Mouse (Mus musculus) liver, embryonic 13.5 days (tissue): Measurements from ENCODE around the gene Vps41. TPM values are rescaled to one million over a fixed set of nuclear protein-coding genes. Genes with fewer than 3 reads are reported as not detected.

ENCODE experiments used
- ATAC-seq: fragments of 200-750 bp; cut with Nextera tagmentation; 2 replicates; pipeline ENCODE4 v1.8.0; 2017; ENCODE audit warnings: low read depth, mild to moderate bottlenecking, moderate number of reproducible peaks, moderate library complexity
- DNase-seq: peaks from one replicate; pipeline ENCODE4 v3.0.0; 2022
- H3K27ac ChIP-seq: fragments of 300-500 bp; sonication (generic); 2 replicates; pipeline ENCODE4 v1.5.1; 2015; ENCODE audit warnings: moderate library complexity, mild to moderate bottlenecking, inconsistent platforms
- H3K27me3 ChIP-seq: fragments of 300-500 bp; sonication (generic); 2 replicates; pipeline ENCODE4 v1.6.1; 2015; ENCODE audit warnings: mild to moderate bottlenecking, inconsistent platforms
- H3K36me3 ChIP-seq: fragments of 300-500 bp; sonication (generic); 2 replicates; pipeline ENCODE4 v1.6.1; 2015; ENCODE audit warnings: mild to moderate bottlenecking, inconsistent platforms
- H3K4me1 ChIP-seq: fragments of 300-500 bp; sonication (generic); replicated peaks from 2 replicates; pipeline ENCODE4 v1.6.1; 2015; ENCODE audit warnings: inconsistent platforms
- H3K4me2 ChIP-seq: fragments of 300-500 bp; sonication (generic); 2 replicates; pipeline ENCODE4 v1.6.1; 2015; ENCODE audit warnings: inconsistent platforms, mild to moderate bottlenecking, moderate library complexity
- H3K4me3 ChIP-seq: fragments of 300-500 bp; sonication (generic); replicated peaks from 2 replicates; pipeline ENCODE4 v1.5.1; 2015; ENCODE audit warnings: mild to moderate bottlenecking, inconsistent platforms
- H3K9ac ChIP-seq: fragments of 300-500 bp; sonication (generic); 2 replicates; pipeline ENCODE4 v1.6.1; 2015; ENCODE audit warnings: mild to moderate bottlenecking, inconsistent platforms
- H3K9me3 ChIP-seq: fragments of 300-500 bp; sonication (generic); replicated peaks from 2 replicates; pipeline ENCODE4 v1.6.1; 2016; ENCODE audit warnings: inconsistent platforms
- WGBS: fragments of 180-500 bp; shearing (Covaris S2); methylation state at CpG from one replicate; pipeline ENCODE4 v1.1.7; 2015; ENCODE audit not compliant: insufficient replicate concordance; 5-methylcytosine and 5-hydroxymethylcytosine counted together
- polyA plus RNA-seq: library from polyadenylated mRNA; unstranded; fragments of >200 nt; fragmentation: Nextera tagmentation; extraction: Ambion mirVana; gene quantifications from 2 replicates; pipeline ENCODE4 v1.2.1, GENCODE M21; 2015

Gene Vps41
- polyA plus RNA-seq, result 21.5 and 27.9 TPM in 2 replicates

- H3K9ac ChIP-seq, result peak within 1 kb of the TSS; percentile 85
- DNase-seq, result peak; percentile 67
- H3K4me1 ChIP-seq, result peaks cover 10% of the 10 kb centered on the region
- H3K36me3 ChIP-seq, result no peaks in the 10 kb centered on the region
- peak within 1 kb of the TSS; percentile 79 for H3K4me3 ChIP-seq
- peak within 1 kb of the TSS; percentile 51; the same call in 1 of the 2 replicates for H3K27ac ChIP-seq
- ATAC-seq, result peak; percentile 99
- WGBS, result under 1% methylated on average over 21 of the region's 21 CpGs
- H3K27me3 ChIP-seq, result no peaks in the 10 kb centered on the region
- peak within 1 kb of the TSS; percentile 68 for H3K4me2 ChIP-seq
- H3K9me3 ChIP-seq, result no peaks in the 10 kb centered on the region
Measured at GRCm38 (mm10) chr13:18717185-18717584, at the start of gene Vps41. Vps41 (plus strand) TSS chr13:18717286.

DNA sequence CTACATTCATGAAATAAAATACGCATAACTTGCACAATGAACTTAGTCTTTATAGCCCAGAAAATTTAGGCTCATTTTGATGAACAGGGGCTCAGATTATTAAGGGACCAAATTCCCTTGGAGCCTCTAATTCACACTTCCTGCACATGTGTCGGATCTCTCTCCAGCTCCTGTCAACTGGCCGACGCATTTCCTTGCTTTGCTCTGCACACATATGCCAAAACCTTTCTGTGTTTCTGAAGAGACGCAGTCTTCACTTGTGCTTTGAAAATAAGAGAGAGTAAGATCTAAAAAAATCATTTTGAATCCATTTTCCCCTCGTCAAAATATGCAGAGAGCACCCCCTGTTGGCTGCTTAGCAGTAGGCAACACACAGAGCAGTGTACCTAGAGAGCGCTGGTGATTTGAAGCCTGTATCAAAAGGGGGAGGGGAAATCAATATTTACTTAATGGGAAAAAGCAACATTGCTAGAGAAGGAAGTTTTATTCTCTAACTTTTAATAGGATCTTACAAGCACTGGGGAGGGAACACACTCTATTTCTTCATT lies 18.5 kb upstream of the Vps41 start:
- DNase-seq (no peak), ATAC-seq (no peak)
- H3K4me3 ChIP-seq, result no peak overlapping the region
- H3K4me2 ChIP-seq, result no peak overlapping the region
- no peaks in the 10 kb centered on the region for H3K36me3 ChIP-seq
- H3K9ac ChIP-seq, result no peak overlapping the region
- no peak overlapping the region for H3K27ac ChIP-seq
- H3K9me3 ChIP-seq, result no peaks in the 10 kb centered on the region
- no peaks in the 10 kb centered on the region for H3K4me1 ChIP-seq
- 42% methylated on average over 7 of the region's 7 CpGs for whole genome bisulfite sequencing
- H3K27me3 ChIP-seq, result no peaks in the 10 kb centered on the region

DNA sequence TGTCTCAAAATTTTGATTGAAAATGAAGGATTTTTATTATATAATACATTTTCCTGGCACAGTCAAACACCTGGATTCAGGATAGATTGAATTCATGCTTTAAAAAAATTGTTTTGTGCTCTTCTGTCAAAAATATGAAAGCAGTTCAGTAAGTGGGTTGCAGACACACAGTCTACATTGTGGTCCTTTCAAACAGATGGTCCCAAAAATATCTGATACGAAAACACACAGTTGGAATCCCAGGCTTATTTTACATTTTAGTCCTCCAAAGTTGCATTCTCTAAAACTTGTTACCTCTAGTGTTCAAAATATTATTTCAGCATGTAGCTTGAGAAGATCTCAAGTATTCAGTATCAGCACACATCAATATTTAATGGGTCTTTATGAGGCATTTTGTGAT lies 5.4 kb upstream of the Vps41 start:
- Histone ChIP-seq H3K4me1 (no peaks in the 10 kb centered on the region), H3K9me3 (no peaks in the 10 kb centered on the region), H3K9ac (no peak overlapping the region), H3K27me3 (no peaks in the 10 kb centered on the region), H3K4me2 (no peak overlapping the region), H3K36me3 (no peaks in the 10 kb centered on the region), H3K4me3 (no peak overlapping the region), H3K27ac (no peak overlapping the region)
- WGBS, result 64% methylated on average over 1 of the region's 1 CpGs
- DNase-seq (no peak), ATAC-seq (no peak)

DNA sequence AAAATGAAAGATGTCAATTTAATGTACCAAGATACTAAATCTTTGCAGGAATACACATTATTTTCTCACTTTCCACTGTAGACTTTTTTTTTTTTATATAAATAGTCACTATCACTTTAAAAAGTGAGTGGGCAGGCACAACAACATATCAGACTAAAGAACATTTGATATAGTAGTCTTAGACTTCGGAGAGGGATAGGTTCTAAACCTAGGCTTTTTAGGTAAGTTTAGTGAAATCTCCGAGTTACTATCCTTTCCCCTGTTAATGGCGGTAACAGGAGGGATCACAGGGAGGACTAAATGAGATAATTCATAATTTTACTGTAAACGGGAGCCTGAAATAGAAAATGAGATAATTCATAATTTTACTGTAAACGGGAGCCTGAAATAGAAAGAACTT lies 379 bp upstream of the Vps41 start:
- Histone ChIP-seq H3K27ac (no peak overlapping the region), H3K4me3 (peak overlapping the region; percentile 79; the same call in 1 of the 2 replicates), H3K27me3 (no peaks in the 10 kb centered on the region), H3K4me2 (0 out of 2 replicates have a peak overlapping the region, but pooled peaks have one; percentile 68), H3K9me3 (no peaks in the 10 kb centered on the region), H3K4me1 (peaks cover 10% of the 10 kb centered on the region), H3K36me3 (no peaks in the 10 kb centered on the region), H3K9ac (no peak overlapping the region)
- WGBS, result 32% methylated on average over 5 of the region's 5 CpGs
- ATAC-seq (no peak), DNase-seq (no peak)

DNA sequence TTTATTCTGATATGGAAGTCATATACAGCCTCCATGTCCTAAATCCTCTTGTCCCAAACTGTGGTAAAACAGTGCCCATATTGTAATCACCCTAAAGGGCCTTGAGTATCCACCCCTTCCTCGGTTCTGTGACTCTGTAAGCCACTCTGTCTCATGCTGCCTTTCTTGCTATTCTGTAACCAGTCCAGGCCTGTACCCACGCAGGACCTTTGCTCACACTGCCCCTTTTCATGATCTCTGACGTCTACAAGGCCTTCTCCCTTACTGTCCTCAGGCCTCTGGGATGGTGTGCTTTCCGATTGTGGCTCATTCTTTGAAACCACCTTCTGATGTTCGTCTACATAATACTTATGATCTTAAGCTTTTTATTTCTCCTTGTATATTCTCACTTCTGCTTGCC lies 1.4 kb downstream of the Vps41 start:
- Histone ChIP-seq H3K27ac (no peak overlapping the region), H3K4me1 (peaks cover 10% of the 10 kb centered on the region), H3K9me3 (no peaks in the 10 kb centered on the region), H3K4me3 (no peak overlapping the region), H3K36me3 (0 out of 2 replicates have a peak, but pooled peaks cover 4% of the 10 kb centered on the region), H3K4me2 (peak overlapping the region; percentile 68; the same call in 1 of the 2 replicates), H3K9ac (no peak overlapping the region), H3K27me3 (no peaks in the 10 kb centered on the region)
- WGBS, result 75% methylated on average over 5 of the region's 5 CpGs
- DNase-seq (no peak), ATAC-seq (no peak)

DNA sequence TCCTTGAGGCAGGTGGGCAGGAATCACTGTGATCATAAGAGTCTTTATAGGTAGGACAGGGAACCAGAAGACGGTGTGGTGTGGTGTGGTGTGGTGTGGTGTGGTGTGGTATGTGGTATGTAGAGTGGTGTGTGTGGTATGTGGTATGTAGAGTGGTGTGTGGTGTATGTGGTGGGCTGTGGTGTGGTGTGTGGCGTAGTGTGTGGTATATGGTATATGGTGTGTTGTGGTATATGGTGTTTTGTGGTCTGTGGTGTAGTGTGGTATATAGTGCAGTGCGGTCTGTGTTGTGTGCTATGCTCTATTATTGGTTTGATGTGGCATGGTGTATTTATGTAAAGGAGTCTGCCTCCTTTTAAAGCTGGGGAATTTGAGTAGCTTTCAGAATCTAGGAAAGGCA lies 13.6 kb downstream of the Vps41 start:
- H3K36me3 ChIP-seq, result peaks cover 13% of the 10 kb centered on the region
- ATAC-seq, result no peak
- no peak overlapping the region for H3K4me3 ChIP-seq
- H3K27me3 ChIP-seq, result no peaks in the 10 kb centered on the region
- H3K9me3 ChIP-seq, result no peaks in the 10 kb centered on the region
- H3K4me1 ChIP-seq, result no peaks in the 10 kb centered on the region
- H3K9ac ChIP-seq, result no peak overlapping the region
- DNase-seq, result no peak
- no peak overlapping the region for H3K4me2 ChIP-seq
- 72% methylated on average over 3 of the region's 3 CpGs for WGBS
- H3K27ac ChIP-seq, result no peak overlapping the region

GRCm38 (mm10) chr13:18736590-18736989 lies 19.5 kb downstream of the Vps41 start:
- Histone ChIP-seq H3K9me3 (no peaks in the 10 kb centered on the region), H3K27ac (no peak overlapping the region), H3K4me2 (no peak overlapping the region), H3K9ac (no peak overlapping the region), H3K27me3 (no peaks in the 10 kb centered on the region), H3K36me3 (peaks cover 21% of the 10 kb centered on the region), H3K4me1 (no peaks in the 10 kb centered on the region), H3K4me3 (no peak overlapping the region)
- DNase-seq (no peak), ATAC-seq (no peak)
- WGBS, result 63% methylated on average over 1 of the region's 1 CpGs

DNA sequence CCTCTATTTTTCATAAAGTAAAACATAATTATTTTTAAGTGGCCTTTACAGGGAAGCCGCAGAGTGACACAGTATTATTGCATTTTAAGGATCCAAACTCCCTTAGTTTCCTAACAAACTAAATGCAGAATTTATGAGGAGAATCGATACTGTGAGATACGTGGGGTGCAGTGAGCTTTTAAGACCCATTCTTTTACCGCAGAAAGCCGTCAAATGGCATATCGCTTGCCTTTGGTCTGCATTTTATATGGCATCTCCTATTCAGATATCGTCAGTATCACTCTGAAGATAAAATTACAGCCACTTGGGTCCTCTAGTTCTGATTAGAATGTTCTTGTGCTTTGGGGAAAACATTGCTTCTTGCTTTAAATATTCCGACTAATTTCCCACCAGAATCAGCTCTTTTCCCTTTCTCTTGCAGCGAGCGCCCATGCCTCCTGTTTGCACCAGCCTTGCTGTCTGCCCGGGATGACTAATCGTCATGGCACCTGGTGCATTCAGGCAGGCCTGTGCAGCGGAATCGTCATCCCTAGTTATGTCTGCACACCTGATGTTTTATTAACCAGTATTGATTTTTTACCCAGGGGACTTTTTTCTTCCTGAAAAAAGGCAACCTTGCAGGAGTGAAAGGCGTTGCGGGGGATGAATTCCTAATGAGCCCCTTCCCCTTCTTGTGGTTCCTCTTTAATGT lies 26.6 kb downstream of the Vps41 start:
- Histone ChIP-seq H3K27me3 (no peaks in the 10 kb centered on the region), H3K4me2 (no peak overlapping the region), H3K36me3 (peaks cover 21% of the 10 kb centered on the region), H3K4me1 (0 out of 2 replicates have a peak, but pooled peaks cover 3% of the 10 kb centered on the region), H3K4me3 (no peak overlapping the region), H3K9ac (no peak overlapping the region), H3K9me3 (no peaks in the 10 kb centered on the region), H3K27ac (no peak overlapping the region)
- no peak for ATAC-seq
- 83% methylated on average over 16 of the region's 16 CpGs for WGBS
- no peak for DNase-seq

- Histone ChIP-seq H3K4me3 (no peak overlapping the region), H3K9ac (no peak overlapping the region), H3K4me2 (no peak overlapping the region), H3K27ac (no peak overlapping the region), H3K27me3 (no peaks in the 10 kb centered on the region), H3K36me3 (peaks cover 21% of the 10 kb centered on the region), H3K9me3 (no peaks in the 10 kb centered on the region), H3K4me1 (0 out of 2 replicates have a peak, but pooled peaks cover 3% of the 10 kb centered on the region)
- no peak for DNase-seq
- WGBS, result 74% methylated on average over 4 of the region's 4 CpGs
- no peak for ATAC-seq
Measured at GRCm38 (mm10) chr13:18744266-18744652, 27.2 kb downstream of the Vps41 start.

GRCm38 (mm10) chr13:18757958-18758357 lies 40.9 kb downstream of the Vps41 start:
- WGBS, result 72% methylated on average over 3 of the region's 3 CpGs
- no peaks in the 10 kb centered on the region for H3K27me3 ChIP-seq
- no peak overlapping the region for H3K9ac ChIP-seq
- H3K9me3 ChIP-seq, result no peaks in the 10 kb centered on the region
- no peak overlapping the region for H3K4me2 ChIP-seq
- H3K4me3 ChIP-seq, result no peak overlapping the region
- H3K4me1 ChIP-seq, result no peaks in the 10 kb centered on the region
- no peaks in the 10 kb centered on the region for H3K36me3 ChIP-seq
- no peak for ATAC-seq
- no peak overlapping the region for H3K27ac ChIP-seq
- DNase-seq, result no peak

DNA sequence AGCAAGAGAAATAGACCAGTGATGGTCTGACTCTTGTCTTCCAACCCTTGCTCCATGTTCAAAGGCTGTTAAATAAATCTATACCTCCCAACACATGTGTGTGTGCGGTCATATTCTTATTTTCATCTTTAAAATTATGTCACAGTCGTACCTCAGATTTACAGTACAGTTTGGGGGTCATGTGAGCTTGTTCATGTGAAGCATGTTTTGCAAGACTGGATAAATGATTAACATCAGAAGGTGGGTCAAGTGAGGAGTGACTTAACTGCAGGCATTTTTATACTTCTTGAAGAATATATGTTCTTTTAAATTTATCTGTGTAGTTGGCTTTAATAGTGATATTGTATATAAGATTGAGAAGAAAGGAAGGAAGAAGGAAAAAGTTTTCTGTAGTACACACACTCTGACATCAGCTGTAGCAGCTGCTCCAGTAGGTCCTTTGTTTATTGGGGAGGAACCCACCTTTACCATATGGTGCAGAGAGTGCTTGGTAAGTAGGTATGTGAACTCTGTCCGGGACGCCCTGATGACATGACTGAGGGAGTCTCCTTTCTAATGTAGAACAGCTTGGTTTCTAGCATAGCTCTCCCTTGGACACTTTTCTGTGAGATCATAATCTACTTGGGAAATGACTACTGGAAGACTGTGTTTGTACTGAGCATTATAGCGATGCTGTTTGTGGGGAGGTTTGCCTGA lies 42.4 kb downstream of the Vps41 start:
- H3K27ac ChIP-seq, result no peak overlapping the region
- no peak for DNase-seq
- H3K4me2 ChIP-seq, result no peak overlapping the region
- no peaks in the 10 kb centered on the region for H3K36me3 ChIP-seq
- H3K27me3 ChIP-seq, result no peaks in the 10 kb centered on the region
- H3K9me3 ChIP-seq, result no peaks in the 10 kb centered on the region
- H3K9ac ChIP-seq, result no peak overlapping the region
- H3K4me1 ChIP-seq, result no peaks in the 10 kb centered on the region
- no peak for ATAC-seq
- H3K4me3 ChIP-seq, result no peak overlapping the region
- 73% methylated on average over 5 of the region's 5 CpGs for WGBS
